Mouse (Mus musculus) left cerebral cortex, adult 2 months (tissue): ENCODE results near the gene Dmbx1. TPM values are rescaled to one million over a fixed set of nuclear protein-coding genes. Genes with fewer than 3 reads are reported as not detected.

Experiments used
- DNase-seq, 2 experiments: peaks; one replicate each; pipeline ENCODE4 v3.0.0; 2021 to 2022; ENCODE audit warnings: low spot score in 2 of 2, mixed read lengths in 1 of 2; ENCODE audit errors: extremely low spot score in 1 of 2
- H3K27ac ChIP-seq: fragments of 200-600 bp; 2 replicates; pipeline ENCODE4 v1.8.1; 2022
- H3K4me3 ChIP-seq: fragments of 200-600 bp; 2 replicates; pipeline ENCODE4 v1.8.1; 2022
- CTCF ChIP-seq: fragments of 200-600 bp; IDR thresholded peaks from 2 replicates; pipeline ENCODE4 v1.8.1; 2022; ENCODE audit warnings: antibody characterized with exemption, mild to moderate bottlenecking, moderate library complexity
- intact Hi-C: fragments of 180-260 bp; cut with DNase I; formaldehyde crosslinking; loops from one replicate; pipeline ENCODE4 v1.15.1; 2025
- total RNA-seq, 2 experiments: library from RNA; stranded (reverse); gene quantifications; 2 replicates each; pipeline ENCODE4 v1.2.3; 2021

The Dmbx1 gene
- total RNA-seq, 2 experiments from 2014 or later: not detected

GRCm38 (mm10) chr4:115878828-115879227, 60.9 kb downstream of the Dmbx1 start:
- Histone ChIP-seq H3K27ac (no peak overlapping the region), H3K4me3 (no peak overlapping the region)
- no peak for TF ChIP-seq CTCF
- intact Hi-C loops: no loop called here
- DNase-seq: no peak

GRCm38 (mm10) chr4:115878216-115878678, 61.5 kb downstream of the Dmbx1 start:
- no peak for DNase-seq
- intact Hi-C loops: no loop called here
- Histone ChIP-seq H3K4me3 (no peak overlapping the region), H3K27ac (no peak overlapping the region)
- TF ChIP-seq CTCF: no peak

GRCm38 (mm10) chr4:115873231-115873630, 66.5 kb downstream of the Dmbx1 start:
- TF ChIP-seq CTCF: no peak
- H3K27ac ChIP-seq: no peak overlapping the region
- H3K4me3 ChIP-seq: no peak overlapping the region
- intact Hi-C loops: no loop called here
- DNase-seq: no peak

- no peak for TF ChIP-seq CTCF
- DNase-seq: no peak
- H3K27ac ChIP-seq: no peak overlapping the region
- no peak overlapping the region for H3K4me3 ChIP-seq
- intact Hi-C loops: no loop called here
Measured at GRCm38 (mm10) chr4:115869512-115870210, 70.1 kb downstream of the Dmbx1 start.

Other genes starting within 250 kb of the Dmbx1 start
- 10 to 100 TPM; 50.7 to 52.5 TPM for gene Efcab14, start 202.2 kb downstream of the Dmbx1 start, total RNA-seq
- gene Tex38, start 158.9 kb downstream of the Dmbx1 start, total RNA-seq: under 1 TPM in 1 of 2 experiments, not detected in 1; 0.75 TPM
- 10 to 100 TPM; 74.6 to 74.8 TPM for gene Atpaf1, start 155.1 kb downstream of the Dmbx1 start, total RNA-seq
- 1 to 10 TPM; 4.0 to 4.4 TPM for gene Mob3c, start 111.8 kb downstream of the Dmbx1 start, total RNA-seq
- 10 to 100 TPM; 37.6 to 38.7 TPM for gene Mknk1, start 100.7 kb downstream of the Dmbx1 start, total RNA-seq
- gene Kncn, start 55.5 kb downstream of the Dmbx1 start, total RNA-seq: under 1 TPM; 0.45 to 0.70 TPM
- gene 6430628N08Rik, start 49.3 kb downstream of the Dmbx1 start, total RNA-seq: 1 to 10 TPM in 1 of 2 experiments, under 1 TPM in 1; 0.77 to 1.1 TPM
- 100 to 1,000 TPM; 100 to 103 TPM for gene Faah, start 78.0 kb upstream of the Dmbx1 start, total RNA-seq
- gene Nsun4, start 114.0 kb upstream of the Dmbx1 start, total RNA-seq: 10 to 100 TPM; 10.9 to 12.8 TPM
- 100 to 1,000 TPM; 414 to 441 TPM for gene Uqcrh, start 135.1 kb upstream of the Dmbx1 start, total RNA-seq
- gene Lrrc41, start 135.3 kb upstream of the Dmbx1 start, total RNA-seq: 10 to 100 TPM; 45.2 to 49.9 TPM
- under 1 TPM; 0.77 to 0.89 TPM for gene Rad54l, start 183.8 kb upstream of the Dmbx1 start, total RNA-seq
- gene Pomgnt1, start 183.9 kb upstream of the Dmbx1 start, total RNA-seq: 10 to 100 TPM; 80.2 to 85.6 TPM
- gene Lurap1, start 211.4 kb upstream of the Dmbx1 start, total RNA-seq: 10 to 100 TPM; 28.4 to 31.2 TPM
- not detected for gene Tspan1, start 227.7 kb upstream of the Dmbx1 start, total RNA-seq
- not detected for gene 1700042G07Rik, start 233.4 kb upstream of the Dmbx1 start, total RNA-seq
- gene Gm49337, start 233.5 kb upstream of the Dmbx1 start, total RNA-seq: 1 to 10 TPM; 1.4 to 2.9 TPM